Mouse (Mus musculus): Measurements from ENCODE around the gene Plcz1.

Gene Plcz1

GRCm38 (mm10) chr6:139947106-139947879 lies 94.0 kb downstream of the Plcz1 start:
- DNase-seq (ENCODE audit: low spot score), result no peak

Measured in left cerebral cortex, adult 11 months (tissue).